Mouse (Mus musculus): ENCODE measurements around the gene Tnfrsf14.
A peak's percentile ranks its signal among the peaks of the same experiment; 100 is the strongest.

The Tnfrsf14 gene

GRCm38 (mm10) chr4:154914707-154915106 lies 13.7 kb downstream of the Tnfrsf14 start:
- peak; percentile 32 for DNase-seq

GRCm38 (mm10) chr4:154914252-154914651 lies 14.1 kb downstream of the Tnfrsf14 start:
- no peak for DNase-seq

GRCm38 (mm10) chr4:154913845-154914244 lies 14.5 kb downstream of the Tnfrsf14 start:
- no peak for DNase-seq

GRCm38 (mm10) chr4:154911644-154912043 lies 16.7 kb downstream of the Tnfrsf14 start:
- no peak for DNase-seq

- DNase-seq, result no peak
Observed at GRCm38 (mm10) chr4:154910606-154911522, 17.5 kb downstream of the Tnfrsf14 start.

GRCm38 (mm10) chr4:154908490-154908889 lies 19.9 kb downstream of the Tnfrsf14 start:
- DNase-seq, result no peak

GRCm38 (mm10) chr4:154907833-154908232 lies 20.5 kb downstream of the Tnfrsf14 start:
- peak; percentile 79 for DNase-seq

GRCm38 (mm10) chr4:154904185-154905071 lies 23.9 kb downstream of the Tnfrsf14 start:
- DNase-seq, result peak; percentile 90

- DNase-seq, result no peak
Observed at GRCm38 (mm10) chr4:154902371-154902770, 26.0 kb downstream of the Tnfrsf14 start.

- peak; percentile 88 for DNase-seq
Observed at GRCm38 (mm10) chr4:154898506-154899446, 29.6 kb downstream of the Tnfrsf14 start, which contains the start of gene Fam213b. TSS of gene Fam213b (minus strand) at chr4:154899135.

- no peak for DNase-seq
Observed at GRCm38 (mm10) chr4:154897676-154898465, 30.5 kb downstream of the Tnfrsf14 start.

GRCm38 (mm10) chr4:154895549-154895948 lies 32.8 kb downstream of the Tnfrsf14 start:
- no peak for DNase-seq

- no peak for DNase-seq
Observed at GRCm38 (mm10) chr4:154890887-154891286, 37.5 kb downstream of the Tnfrsf14 start.

- DNase-seq, result no peak
Observed at GRCm38 (mm10) chr4:154887593-154888250, 40.6 kb downstream of the Tnfrsf14 start.

GRCm38 (mm10) chr4:154886876-154887592 lies 41.3 kb downstream of the Tnfrsf14 start:
- no peak for DNase-seq

GRCm38 (mm10) chr4:154885416-154885815 lies 42.9 kb downstream of the Tnfrsf14 start:
- no peak for DNase-seq

GRCm38 (mm10) chr4:154882014-154882659 lies 46.2 kb downstream of the Tnfrsf14 start:
- no peak for DNase-seq

- DNase-seq, result no peak
Observed at GRCm38 (mm10) chr4:154880730-154881129, 47.6 kb downstream of the Tnfrsf14 start.

- peak; percentile 93 for DNase-seq
Observed at GRCm38 (mm10) chr4:154877864-154878548, 50.4 kb downstream of the Tnfrsf14 start.

All from kidney, postnatal 14 days (tissue).